Mouse (Mus musculus) forebrain, embryonic 13.5 days (tissue): ENCODE data around the gene Itsn2. TPM values are rescaled to one million over a fixed set of nuclear protein-coding genes. Genes with fewer than 3 reads are reported as not detected.

Experiments
- ATAC-seq: fragments of 200-750 bp; cut with Nextera tagmentation; 2 replicates; pipeline ENCODE4 v1.8.0; 2017
- H3K27ac ChIP-seq: fragments of 300-500 bp; sonication (generic); 2 replicates; pipeline ENCODE4 v1.5.1; 2015; ENCODE audit warnings: inconsistent platforms, mild to moderate bottlenecking, moderate library complexity
- H3K27me3 ChIP-seq: fragments of 300-500 bp; sonication (generic); 2 replicates; pipeline ENCODE4 v1.6.1; 2015; ENCODE audit warnings: mild to moderate bottlenecking, inconsistent platforms
- H3K36me3 ChIP-seq: fragments of 300-500 bp; sonication (generic); 2 replicates; pipeline ENCODE4 v1.6.1; 2015; ENCODE audit warnings: mild to moderate bottlenecking, inconsistent platforms; ENCODE audit not compliant: poor library complexity, severe bottlenecking
- H3K4me1 ChIP-seq: fragments of 300-500 bp; sonication (generic); 2 replicates; pipeline ENCODE4 v1.6.1; 2015; ENCODE audit warnings: inconsistent platforms
- H3K4me2 ChIP-seq: fragments of 300-500 bp; sonication (generic); 2 replicates; pipeline ENCODE4 v1.6.1; 2015; ENCODE audit warnings: inconsistent platforms, mild to moderate bottlenecking, moderate library complexity
- H3K4me3 ChIP-seq: fragments of 300-500 bp; sonication (generic); 2 replicates; pipeline ENCODE4 v1.5.1; 2015; ENCODE audit warnings: mild to moderate bottlenecking, inconsistent platforms
- H3K9ac ChIP-seq: fragments of 300-500 bp; sonication (generic); 2 replicates; pipeline ENCODE4 v1.6.1; 2015; ENCODE audit warnings: mild to moderate bottlenecking, inconsistent platforms
- H3K9me3 ChIP-seq: fragments of 300-500 bp; sonication (generic); replicated peaks from 2 replicates; pipeline ENCODE4 v1.6.1; 2016; ENCODE audit warnings: inconsistent platforms
- WGBS: fragments of 180-500 bp; shearing (Covaris S2); methylation state at CpG from one replicate; pipeline ENCODE4 v1.1.7; 2015; 5-methylcytosine and 5-hydroxymethylcytosine counted together
- polyA plus RNA-seq: library from polyadenylated mRNA; unstranded; fragments of >200 nt; fragmentation: Nextera tagmentation; extraction: Ambion mirVana; gene quantifications from 2 replicates; pipeline ENCODE4 v1.2.1, GENCODE M21; 2015

The Itsn2 gene
- polyA plus RNA-seq, 1 experiment from 2014 or later, result 14.0 TPM

GRCm38 (mm10) chr12:4599713-4600112, 7.3 kb downstream of the Itsn2 start:
- 0 out of 2 replicates have a peak, but pooled peaks cover 4% of the 10 kb centered on the region for H3K4me1 ChIP-seq
- no peaks in the 10 kb centered on the region for H3K9me3 ChIP-seq
- no peak for ATAC-seq
- H3K27me3 ChIP-seq, result no peaks in the 10 kb centered on the region
- H3K9ac ChIP-seq, result no peak overlapping the region
- no peak overlapping the region for H3K27ac ChIP-seq
- H3K36me3 ChIP-seq, result no peaks in the 10 kb centered on the region
- no peak overlapping the region for H3K4me3 ChIP-seq
- WGBS, result 72% methylated on average over 4 of the region's 4 CpGs
- H3K4me2 ChIP-seq, result no peak overlapping the region

DNA sequence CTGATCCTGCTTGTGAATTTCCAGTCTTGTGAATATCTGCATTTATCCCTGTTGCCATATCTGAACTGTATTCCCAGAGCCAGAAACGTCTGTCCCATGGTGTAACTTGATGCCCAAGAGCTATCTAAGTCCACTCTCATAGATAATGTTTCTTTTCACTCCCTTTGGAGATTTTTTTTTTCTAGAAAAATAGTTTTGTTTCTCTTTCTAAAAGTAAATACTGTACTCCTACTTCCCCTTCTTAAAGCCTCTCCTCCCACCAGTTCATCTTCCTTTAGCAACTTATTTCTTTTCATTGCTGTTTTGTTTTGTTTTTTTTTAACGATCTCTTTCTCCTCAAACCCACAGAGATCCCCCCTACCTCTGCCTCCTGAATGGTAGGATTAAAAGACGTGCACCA, 14.2 kb downstream of the Itsn2 start:
- H3K4me3 ChIP-seq, result no peak overlapping the region
- no peaks in the 10 kb centered on the region for H3K27me3 ChIP-seq
- no peak for ATAC-seq
- 8% methylated on average over 3 of the region's 3 CpGs for WGBS
- no peaks in the 10 kb centered on the region for H3K36me3 ChIP-seq
- H3K27ac ChIP-seq, result no peak overlapping the region
- H3K4me1 ChIP-seq, result no peaks in the 10 kb centered on the region
- no peak overlapping the region for H3K9ac ChIP-seq
- no peak overlapping the region for H3K4me2 ChIP-seq
- H3K9me3 ChIP-seq, result no peaks in the 10 kb centered on the region

GRCm38 (mm10) chr12:4614722-4615121, 22.3 kb downstream of the Itsn2 start:
- no peak for ATAC-seq
- H3K27me3 ChIP-seq, result no peaks in the 10 kb centered on the region
- H3K27ac ChIP-seq, result no peak overlapping the region
- no peak overlapping the region for H3K4me3 ChIP-seq
- WGBS, result 80% methylated on average over 2 of the region's 2 CpGs
- H3K9me3 ChIP-seq, result no peaks in the 10 kb centered on the region
- no peaks in the 10 kb centered on the region for H3K36me3 ChIP-seq
- H3K4me1 ChIP-seq, result no peaks in the 10 kb centered on the region
- H3K9ac ChIP-seq, result no peak overlapping the region
- H3K4me2 ChIP-seq, result no peak overlapping the region

DNA sequence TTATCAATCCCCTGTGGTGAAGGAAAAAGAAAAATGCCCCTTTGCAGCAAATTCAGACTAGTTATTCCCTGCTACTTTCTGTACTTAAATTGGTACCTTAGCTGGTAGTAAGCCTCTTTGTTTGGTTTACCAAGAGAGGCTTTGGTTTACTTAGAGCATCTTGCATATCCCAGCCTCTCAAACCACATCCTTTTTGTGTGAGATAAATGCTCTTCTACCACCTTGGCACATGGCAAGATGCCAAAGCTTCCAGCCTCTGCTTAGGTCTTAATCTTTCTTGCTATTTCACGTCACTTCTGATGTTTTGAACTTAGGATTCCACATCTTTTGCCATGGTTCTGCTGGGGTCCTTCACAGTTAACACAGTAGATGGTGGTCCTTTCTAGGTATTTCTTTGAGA, 31.8 kb downstream of the Itsn2 start:
- Histone ChIP-seq H3K4me3 (no peak overlapping the region), H3K4me2 (no peak overlapping the region), H3K9me3 (no peaks in the 10 kb centered on the region), H3K9ac (no peak overlapping the region), H3K27me3 (no peaks in the 10 kb centered on the region), H3K27ac (no peak overlapping the region), H3K4me1 (no peaks in the 10 kb centered on the region), H3K36me3 (no peaks in the 10 kb centered on the region)
- no peak for ATAC-seq
- WGBS, result 55% methylated on average over 1 of the region's 1 CpGs

GRCm38 (mm10) chr12:4632957-4633356, 40.5 kb downstream of the Itsn2 start:
- no peak for ATAC-seq
- Histone ChIP-seq H3K9ac (no peak overlapping the region), H3K36me3 (peaks cover 32% of the 10 kb centered on the region), H3K27me3 (no peaks in the 10 kb centered on the region), H3K27ac (no peak overlapping the region), H3K4me2 (no peak overlapping the region), H3K4me3 (no peak overlapping the region), H3K9me3 (no peaks in the 10 kb centered on the region), H3K4me1 (no peaks in the 10 kb centered on the region)
- WGBS, result 89% methylated on average over 8 of the region's 8 CpGs

- H3K9me3 ChIP-seq, result no peaks in the 10 kb centered on the region
- ATAC-seq, result no peak
- no peaks in the 10 kb centered on the region for H3K4me1 ChIP-seq
- peaks cover 40% of the 10 kb centered on the region for H3K36me3 ChIP-seq
- H3K4me2 ChIP-seq, result no peak overlapping the region
- 88% methylated on average over 1 of the region's 1 CpGs for WGBS
- no peak overlapping the region for H3K27ac ChIP-seq
- no peak overlapping the region for H3K9ac ChIP-seq
- no peak overlapping the region for H3K4me3 ChIP-seq
- no peaks in the 10 kb centered on the region for H3K27me3 ChIP-seq
Observed at GRCm38 (mm10) chr12:4638438-4638837, 46.0 kb downstream of the Itsn2 start.

- no peak for ATAC-seq
- WGBS, result 98% methylated on average over 1 of the region's 1 CpGs
Observed at GRCm38 (mm10) chr12:4640737-4641136, 48.3 kb downstream of the Itsn2 start.

DNA sequence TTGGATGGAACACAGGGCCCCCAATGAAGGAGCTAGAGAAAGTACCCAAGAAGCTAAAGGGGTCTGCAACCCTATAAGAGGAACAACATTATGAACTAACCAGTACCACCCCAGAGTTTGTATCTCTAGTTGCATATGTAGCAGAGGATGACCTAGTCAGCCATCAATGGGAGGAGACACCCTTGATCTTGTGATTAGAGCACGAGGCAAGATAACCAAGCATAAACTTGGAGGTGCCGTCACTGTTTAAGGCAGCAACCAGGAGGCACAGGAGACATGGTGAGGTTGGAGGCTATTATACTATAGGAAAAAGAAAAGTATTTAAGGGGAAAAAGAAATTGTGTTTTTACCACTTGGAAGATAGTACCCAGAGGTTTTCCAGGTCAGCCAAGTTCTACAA, 64.4 kb downstream of the Itsn2 start:
- Histone ChIP-seq H3K9me3 (no peaks in the 10 kb centered on the region), H3K4me2 (no peak overlapping the region), H3K9ac (no peak overlapping the region), H3K27me3 (no peaks in the 10 kb centered on the region), H3K4me3 (no peak overlapping the region), H3K4me1 (no peaks in the 10 kb centered on the region), H3K36me3 (peaks cover 42% of the 10 kb centered on the region), H3K27ac (no peak overlapping the region)
- WGBS, result 92% methylated on average over 2 of the region's 2 CpGs
- no peak for ATAC-seq

More at GRCm38 (mm10) chr12:4640737-4641136, 48.3 kb downstream of the Itsn2 start:
- Histone ChIP-seq H3K4me3 (no peak overlapping the region), H3K27me3 (no peaks in the 10 kb centered on the region), H3K27ac (no peak overlapping the region), H3K9ac (no peak overlapping the region), H3K4me2 (no peak overlapping the region), H3K4me1 (no peaks in the 10 kb centered on the region), H3K36me3 (peaks cover 26% of the 10 kb centered on the region), H3K9me3 (no peaks in the 10 kb centered on the region)

DNA sequence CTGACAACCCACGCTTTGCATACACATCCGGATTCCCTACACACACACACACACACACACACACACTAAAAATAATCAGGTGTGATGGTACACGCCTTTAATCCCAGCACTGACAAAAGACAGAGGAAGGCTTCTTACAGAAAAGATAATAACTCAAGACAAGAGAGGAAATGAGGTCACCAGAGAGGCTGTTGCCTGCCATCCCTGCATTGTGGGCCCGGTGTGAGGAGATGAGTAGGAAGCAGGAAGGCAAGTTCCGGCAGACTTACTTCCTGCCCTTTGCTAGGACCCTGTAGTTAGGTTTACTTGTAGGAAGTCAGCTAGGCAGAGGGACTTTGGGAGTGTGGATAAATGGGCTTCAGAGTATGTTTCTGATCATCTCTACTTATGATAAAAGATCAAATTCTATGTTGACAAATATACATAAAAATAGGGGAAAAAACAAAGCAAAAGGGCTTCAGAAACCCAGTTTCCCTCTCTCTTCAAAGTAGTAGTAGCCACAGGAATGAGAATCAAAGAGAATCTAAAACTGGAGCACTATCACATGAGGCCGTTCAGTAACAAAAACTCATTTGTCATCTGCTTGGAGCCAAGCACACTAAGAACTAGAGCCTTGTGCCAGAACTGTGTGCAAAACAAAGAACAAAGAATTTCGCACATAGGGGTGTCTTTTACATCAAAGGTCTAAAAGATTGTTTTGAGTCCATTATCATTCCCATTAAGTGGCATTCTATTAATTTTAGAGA, 72.7 kb downstream of the Itsn2 start:
- 82% methylated on average over 7 of the region's 7 CpGs for WGBS
- no peak for ATAC-seq
- Histone ChIP-seq H3K9me3 (no peaks in the 10 kb centered on the region), H3K36me3 (peaks cover 25% of the 10 kb centered on the region), H3K27ac (no peak overlapping the region), H3K27me3 (no peaks in the 10 kb centered on the region), H3K4me1 (no peaks in the 10 kb centered on the region), H3K9ac (no peak overlapping the region), H3K4me3 (no peak overlapping the region), H3K4me2 (no peak overlapping the region)

DNA sequence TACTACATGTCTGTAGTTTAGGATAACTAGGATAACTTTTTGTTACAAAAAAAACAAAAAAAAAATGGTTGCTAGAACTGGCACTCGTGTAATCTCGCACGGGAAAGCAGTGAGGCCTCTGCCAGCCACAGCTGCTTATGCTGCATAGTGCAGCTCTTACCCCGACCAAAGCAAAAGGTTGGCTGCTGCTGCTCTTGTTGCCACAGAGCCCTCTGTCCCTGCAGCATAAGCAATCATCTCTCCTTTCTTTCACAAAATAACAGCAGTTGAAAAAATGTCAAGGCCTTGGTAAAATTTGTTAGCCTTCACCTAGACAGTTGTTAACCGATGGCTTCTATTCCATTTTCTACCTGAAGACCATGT, 73.2 kb downstream of the Itsn2 start:
- Histone ChIP-seq H3K9ac (no peak overlapping the region), H3K9me3 (no peaks in the 10 kb centered on the region), H3K4me3 (no peak overlapping the region), H3K4me1 (no peaks in the 10 kb centered on the region), H3K27me3 (no peaks in the 10 kb centered on the region), H3K27ac (no peak overlapping the region), H3K4me2 (no peak overlapping the region), H3K36me3 (peaks cover 25% of the 10 kb centered on the region)
- ATAC-seq, result no peak
- 82% methylated on average over 5 of the region's 5 CpGs for WGBS

GRCm38 (mm10) chr12:4676336-4676735, 83.9 kb downstream of the Itsn2 start:
- Histone ChIP-seq H3K4me1 (no peaks in the 10 kb centered on the region), H3K9ac (no peak overlapping the region), H3K36me3 (peaks cover 30% of the 10 kb centered on the region), H3K27ac (no peak overlapping the region), H3K27me3 (no peaks in the 10 kb centered on the region), H3K4me3 (no peak overlapping the region), H3K4me2 (no peak overlapping the region), H3K9me3 (no peaks in the 10 kb centered on the region)
- no peak for ATAC-seq
- 73% methylated on average over 1 of the region's 1 CpGs for WGBS

GRCm38 (mm10) chr12:4679971-4680370, 87.5 kb downstream of the Itsn2 start:
- Histone ChIP-seq H3K9ac (no peak overlapping the region), H3K27me3 (no peaks in the 10 kb centered on the region), H3K27ac (no peak overlapping the region), H3K4me3 (no peak overlapping the region), H3K36me3 (0 out of 2 replicates have a peak, but pooled peaks cover 11% of the 10 kb centered on the region), H3K9me3 (no peaks in the 10 kb centered on the region), H3K4me1 (no peaks in the 10 kb centered on the region), H3K4me2 (no peak overlapping the region)
- ATAC-seq, result no peak
- 88% methylated on average over 4 of the region's 4 CpGs for WGBS

DNA sequence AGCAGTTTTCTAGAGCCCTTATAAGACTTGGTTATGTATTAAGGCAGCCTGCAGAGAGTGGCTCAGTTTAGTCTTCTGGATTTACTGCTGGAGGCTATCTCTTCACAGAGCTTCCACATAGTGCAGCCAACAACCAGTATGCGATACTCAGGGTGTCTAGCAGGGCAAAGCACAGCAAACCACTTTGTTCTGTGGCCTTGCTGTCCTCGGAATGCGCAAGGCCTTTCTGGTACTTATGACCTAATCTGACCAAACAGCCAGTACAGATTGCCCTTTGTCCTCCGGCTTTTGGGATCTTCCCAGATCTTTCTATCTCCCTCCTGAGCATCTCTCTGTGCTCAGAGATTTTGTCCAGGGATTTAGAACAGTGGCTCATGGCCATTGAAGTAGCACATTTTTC, 93.0 kb downstream of the Itsn2 start:
- no peaks in the 10 kb centered on the region for H3K4me1 ChIP-seq
- WGBS, result 82% methylated on average over 4 of the region's 4 CpGs
- H3K9me3 ChIP-seq, result no peaks in the 10 kb centered on the region
- H3K9ac ChIP-seq, result no peak overlapping the region
- no peak overlapping the region for H3K27ac ChIP-seq
- no peaks in the 10 kb centered on the region for H3K36me3 ChIP-seq
- H3K4me3 ChIP-seq, result no peak overlapping the region
- no peak for ATAC-seq
- H3K4me2 ChIP-seq, result no peak overlapping the region
- no peaks in the 10 kb centered on the region for H3K27me3 ChIP-seq
